Mouse (Mus musculus): ENCODE data around the gene Rnf225.

DNA sequence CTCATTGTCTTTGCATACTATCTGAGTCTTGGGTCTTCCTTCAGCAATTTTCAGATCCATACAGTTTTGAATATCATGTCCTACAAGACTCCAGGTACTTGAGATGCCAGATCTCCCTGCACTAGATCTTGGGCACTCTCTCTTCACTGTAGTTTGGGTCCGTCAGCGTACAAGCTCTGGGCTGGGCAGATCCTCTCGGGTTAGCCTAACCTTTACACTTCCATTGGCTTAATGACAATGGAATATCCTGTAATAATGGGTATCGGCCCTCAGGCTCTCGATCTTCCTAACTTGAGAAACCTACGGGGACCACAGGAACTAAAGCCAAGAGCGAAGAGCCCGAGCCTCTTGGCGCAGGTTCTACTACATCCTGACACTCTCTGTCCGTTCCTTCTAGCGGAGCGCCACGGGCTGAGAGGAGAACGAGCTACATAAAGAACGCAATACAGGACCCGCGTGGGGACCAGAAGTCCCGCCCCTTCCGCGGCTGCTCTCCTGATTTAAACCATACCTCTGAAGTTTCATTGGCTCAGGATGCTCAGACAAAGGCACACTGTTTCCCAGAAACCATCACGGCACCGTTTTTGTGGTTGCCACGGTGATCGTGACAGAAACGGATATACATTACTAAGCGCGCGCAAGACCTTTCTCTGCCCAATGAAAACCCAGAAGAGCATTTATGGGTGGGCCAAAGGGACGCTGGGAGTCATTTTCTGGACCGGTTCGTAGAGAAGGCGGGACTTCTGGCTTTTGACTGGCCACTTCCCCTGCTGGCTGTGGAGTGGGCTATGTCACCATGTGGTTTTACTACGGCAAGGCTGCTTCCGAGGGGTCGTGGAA lies 22.0 kb downstream of the Rnf225 start:
- TF ChIP-seq CTCF (IDR thresholded peaks at IDR 0.05; ENCODE audit: low read depth) (peak; percentile 36; the same call in 1 of the 2 replicates), EP300 (IDR thresholded peaks at IDR 0.05; ENCODE audit: low read depth) (no peak)
